ENCODE assay signal across 13 mouse cellular contexts in the genomic region with DNA sequence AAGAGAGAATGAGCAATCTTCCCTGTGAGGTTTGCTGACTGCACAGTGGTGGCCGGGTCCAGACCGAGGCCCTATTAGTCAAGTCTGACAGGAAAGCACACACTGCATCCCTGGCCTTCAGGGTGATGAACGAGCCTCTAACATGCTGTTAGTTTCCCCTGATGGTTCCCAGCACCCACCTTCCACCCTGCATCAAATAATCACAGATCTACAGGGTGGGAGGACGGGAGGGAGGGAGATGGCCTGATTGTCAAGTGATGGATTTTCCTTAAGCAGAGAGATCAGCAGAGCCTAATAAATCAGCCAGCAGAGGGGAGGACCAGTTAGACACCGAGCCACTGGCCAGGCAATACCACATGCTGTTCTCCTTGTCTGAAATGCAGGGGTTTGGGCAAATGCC.
DNase-seq lines count a peak whose midpoint lies in the region; ATAC-seq lines count a peak whose summit lies in the region.
"Had no signal": no experiment of that assay in that cellular context is flagged by ENCODE, and none has a peak within 500 bp of the region (broad histone marks: within the 10 kb centered on the region; RNA-seq: fewer than 3 reads in every experiment).

No protein-coding gene starts in this region.

- 11% methylated on average over 5 of the region's 5 CpGs for WGBS in kidney, embryonic 15.5 days
- WGBS in forebrain, embryonic 11.5 days, result 38% methylated on average over 5 of the region's 5 CpGs

- intact Hi-C loops in left cerebral cortex, postnatal 4 days (cut with DNase I), result no loop called here

- 0 out of 2 replicates have a peak, but pooled peaks cover 6% of the 10 kb centered on the region for H3K27me3 ChIP-seq in kidney, embryonic 15.5 days
- H3K27me3 ChIP-seq in forebrain, embryonic 11.5 days (ENCODE audit: control insufficient read depth, insufficient read depth, low read length), result no peaks in the 10 kb centered on the region
- H3K27me3 ChIP-seq: liver, embryonic 12.5 days had no signal

- no peaks in the 10 kb centered on the region for H3K9me3 ChIP-seq in kidney, embryonic 15.5 days (replicated peaks)
- no peaks in the 10 kb centered on the region for H3K9me3 ChIP-seq in forebrain, embryonic 11.5 days (ENCODE audit: control insufficient read depth, low read length)

- peak; percentile 46; the same call in 1 of the 2 replicates for ATAC-seq in kidney, embryonic 15.5 days (replicated peaks; ENCODE audit: low FRiP score)
- ATAC-seq in forebrain, embryonic 11.5 days (replicated peaks; ENCODE audit: low FRiP score), result no peak
- ATAC-seq: liver, embryonic 12.5 days had no signal

- peaks cover 16% of the 10 kb centered on the region for H3K4me1 ChIP-seq in kidney, embryonic 15.5 days
- no peaks in the 10 kb centered on the region for H3K4me1 ChIP-seq in forebrain, embryonic 11.5 days (replicated peaks; ENCODE audit: control insufficient read depth, insufficient read depth, low read length)
- H3K4me1 ChIP-seq: liver, embryonic 12.5 days had no signal

- H3K27ac ChIP-seq in kidney, embryonic 15.5 days, result no peak overlapping the region
- no peak overlapping the region for H3K27ac ChIP-seq in forebrain, embryonic 11.5 days (ENCODE audit: low read depth, low read length)
- H3K27ac ChIP-seq: liver, embryonic 12.5 days had no signal

- no peak overlapping the region for H3K4me2 ChIP-seq in kidney, embryonic 15.5 days
- H3K4me2 ChIP-seq in forebrain, embryonic 11.5 days (ENCODE audit: low read depth, low read length, severe bottlenecking), result no peak overlapping the region
- H3K4me2 ChIP-seq: liver, embryonic 12.5 days had no signal

- DNase-seq in adrenal gland, adult (ENCODE audit: inconsistent age in 2 of 2, low spot score in 1 of 2), result peak; percentile 34 to 80
- no peak for DNase-seq in adrenal gland, postnatal 4 days (ENCODE audit: low spot score in 2 of 2)
- no peak for DNase-seq in kidney, postnatal 36 days
- DNase-seq in embryo, embryonic 9.5 days (ENCODE audit: extremely low spot score), result peak; percentile 61
- DNase-seq in mesoderm, embryonic 11.5 days (ENCODE audit: low read depth, low spot score), result peak; percentile 77
- DNase-seq in left cerebral cortex, postnatal 4 days, result no peak
- no peak for DNase-seq in forebrain, embryonic 11.5 days (ENCODE audit: low spot score)
- DNase-seq: cerebellum, adult 2 months; gastrocnemius, postnatal 14 days; heart, postnatal 14 days; retina, postnatal 1 day had no signal

- H3K9ac ChIP-seq in kidney, embryonic 15.5 days, result no peak overlapping the region
- H3K9ac ChIP-seq in forebrain, embryonic 11.5 days (ENCODE audit: low read length), result no peak overlapping the region
- H3K9ac ChIP-seq: liver, embryonic 12.5 days had no signal

- H3K4me3 ChIP-seq in kidney, embryonic 15.5 days (replicated peaks), result no peak overlapping the region
- no peak overlapping the region for H3K4me3 ChIP-seq in forebrain, embryonic 11.5 days (ENCODE audit: low read depth, low read length)
- H3K4me3 ChIP-seq: liver, embryonic 12.5 days had no signal

- no peaks in the 10 kb centered on the region for H3K36me3 ChIP-seq in kidney, embryonic 15.5 days
- no peaks in the 10 kb centered on the region for H3K36me3 ChIP-seq in forebrain, embryonic 11.5 days (ENCODE audit: control insufficient read depth, insufficient read depth, low read length)
- H3K36me3 ChIP-seq: liver, embryonic 12.5 days had no signal

Comparison
In these comparisons a context has a peak if more than half of its experiments do, and no peak if none do; other contexts are left out.
1. DNase-seq: peak in adrenal gland, adult (2 of 2), embryo, embryonic 9.5 days (single experiment) and mesoderm, embryonic 11.5 days (single experiment); none in adrenal gland, postnatal 4 days (0 of 2), kidney, postnatal 36 days (0 of 2), left cerebral cortex, postnatal 4 days (single experiment) and forebrain, embryonic 11.5 days (single experiment).